Mouse (Mus musculus) T-cell, adult 2 months (primary cell): ENCODE results near the gene Fhad1.
"Not testable (repeated sequence)": the region's sequence is repeated elsewhere in the genome, so short reads cannot be mapped to it uniquely, and the experiment has no call there.

Experiments used
- DNase-seq: peaks from one replicate; pipeline ENCODE4 v3.0.0; 2022; ENCODE audit warnings: low spot score

Gene Fhad1

DNA sequence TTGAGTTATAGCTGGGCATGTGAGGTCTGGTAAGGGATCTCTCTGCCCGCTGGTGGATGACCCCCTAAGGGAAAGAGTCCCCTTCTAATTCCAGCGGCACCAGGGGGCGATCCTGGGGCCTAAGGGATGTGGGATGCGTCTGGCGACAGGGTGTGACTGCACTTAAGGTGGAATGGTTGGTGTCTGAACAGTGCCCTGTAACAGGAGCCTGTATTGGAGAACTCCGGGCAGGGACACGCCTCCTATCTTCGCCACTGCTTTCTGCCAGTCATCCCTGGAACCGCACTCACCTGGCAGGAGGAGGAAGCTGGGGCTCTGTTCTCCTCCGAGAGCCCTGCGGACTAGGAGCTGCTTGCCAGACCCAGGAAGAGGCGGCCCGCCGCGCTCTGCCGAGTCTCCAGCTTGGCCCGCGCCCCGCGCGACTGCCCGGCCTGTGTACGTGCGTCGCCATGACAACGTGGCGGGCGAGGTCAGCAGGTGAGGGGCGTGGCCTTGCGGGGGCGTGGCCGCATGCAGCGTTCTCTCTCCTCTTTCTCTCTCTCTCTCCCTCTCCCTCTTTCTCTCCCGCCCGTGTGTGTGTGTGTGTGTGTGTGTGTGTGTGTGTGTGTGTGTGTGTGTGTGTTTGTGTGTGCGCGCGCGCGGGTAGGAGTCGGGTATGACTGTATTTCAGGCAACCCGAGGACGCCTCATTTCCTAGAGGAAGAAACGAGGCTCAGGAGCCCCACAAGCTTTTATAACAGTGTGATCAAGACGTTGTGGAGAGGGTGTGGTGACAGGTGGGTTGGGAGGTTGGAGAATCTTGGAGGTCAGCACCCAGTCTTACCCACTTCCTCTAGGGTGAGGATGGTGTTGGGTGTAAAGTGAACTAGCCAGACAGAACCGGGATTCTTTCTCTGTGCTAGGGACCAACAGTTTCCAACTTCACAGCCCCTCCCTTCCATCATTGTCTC is at the start of gene Fhad1:
Gene Fhad1 (minus strand): TSS at position 424 of the 950 bp plus-strand sequence.
- DNase-seq: peak; percentile 30

- no peak for DNase-seq
Observed at GRCm38 (mm10) chr4:142063057-142063534, 48.2 kb upstream of the Fhad1 start.

GRCm38 (mm10) chr4:142061485-142062240 is 46.8 kb upstream of the Fhad1 start:
- no peak for DNase-seq

DNA sequence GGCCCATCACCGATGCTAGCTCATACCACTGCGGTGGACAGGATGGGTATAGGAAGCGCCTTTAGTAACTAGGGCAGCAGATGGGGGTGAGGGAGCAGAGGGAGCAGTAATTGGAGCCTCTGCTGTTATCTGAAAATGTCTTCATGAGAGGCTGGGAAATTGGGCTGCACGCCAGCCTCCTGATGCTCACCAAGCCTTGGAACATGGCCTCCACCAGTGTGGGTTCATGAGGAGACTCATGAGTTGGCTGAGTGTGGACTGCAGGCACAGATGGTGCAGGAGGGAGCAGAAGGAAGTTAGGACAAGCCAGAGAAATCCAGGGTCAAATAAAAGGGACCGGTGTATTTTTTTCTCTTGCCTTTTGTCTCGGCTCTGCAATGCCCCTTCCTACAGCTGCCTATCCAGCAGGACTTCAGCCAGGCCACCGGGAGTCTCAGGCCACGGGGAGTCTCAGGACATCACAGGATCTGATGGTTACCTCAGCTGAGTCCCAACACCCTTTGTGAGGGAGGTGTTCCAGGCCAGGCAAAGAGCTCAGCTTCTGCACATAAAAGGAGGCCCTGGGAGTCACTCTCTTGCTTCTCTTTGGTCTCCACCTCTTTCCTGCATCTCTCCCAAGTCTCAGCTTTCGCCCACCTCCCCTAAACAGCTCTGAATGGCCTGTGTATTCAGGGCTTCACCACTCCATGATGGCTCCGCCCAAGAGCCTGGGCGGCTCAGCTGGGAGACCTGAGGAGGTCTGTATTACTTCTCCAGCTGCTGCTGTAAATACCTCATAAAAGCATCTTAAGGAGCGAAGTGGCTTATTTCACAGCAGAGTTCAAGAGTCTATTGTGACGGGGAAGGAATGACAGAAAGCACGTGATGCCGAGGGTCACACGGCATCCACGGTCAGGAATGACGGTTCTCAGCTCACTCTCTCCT is 45.8 kb upstream of the Fhad1 start:
- no peak for DNase-seq

DNA sequence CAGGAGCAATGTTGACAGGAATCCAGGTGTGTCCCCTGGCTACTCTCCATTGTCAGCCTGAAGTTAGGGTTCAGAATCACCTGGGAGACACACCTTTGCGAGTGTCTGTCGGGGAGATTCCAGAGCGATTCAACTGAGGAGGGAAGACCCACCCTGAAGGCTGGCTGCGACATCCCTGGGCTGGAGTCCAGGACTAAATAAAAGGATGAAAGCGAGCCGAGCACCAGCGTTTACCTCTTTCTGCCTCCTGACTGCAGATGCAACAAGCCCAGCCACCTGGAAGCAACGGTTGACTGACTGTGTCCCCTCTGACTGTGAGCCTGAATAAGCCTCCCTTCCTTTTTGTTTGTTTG is 44.9 kb upstream of the Fhad1 start:
- no peak for DNase-seq

- no peak for DNase-seq
Observed at GRCm38 (mm10) chr4:142059113-142059840, 44.4 kb upstream of the Fhad1 start.

DNA sequence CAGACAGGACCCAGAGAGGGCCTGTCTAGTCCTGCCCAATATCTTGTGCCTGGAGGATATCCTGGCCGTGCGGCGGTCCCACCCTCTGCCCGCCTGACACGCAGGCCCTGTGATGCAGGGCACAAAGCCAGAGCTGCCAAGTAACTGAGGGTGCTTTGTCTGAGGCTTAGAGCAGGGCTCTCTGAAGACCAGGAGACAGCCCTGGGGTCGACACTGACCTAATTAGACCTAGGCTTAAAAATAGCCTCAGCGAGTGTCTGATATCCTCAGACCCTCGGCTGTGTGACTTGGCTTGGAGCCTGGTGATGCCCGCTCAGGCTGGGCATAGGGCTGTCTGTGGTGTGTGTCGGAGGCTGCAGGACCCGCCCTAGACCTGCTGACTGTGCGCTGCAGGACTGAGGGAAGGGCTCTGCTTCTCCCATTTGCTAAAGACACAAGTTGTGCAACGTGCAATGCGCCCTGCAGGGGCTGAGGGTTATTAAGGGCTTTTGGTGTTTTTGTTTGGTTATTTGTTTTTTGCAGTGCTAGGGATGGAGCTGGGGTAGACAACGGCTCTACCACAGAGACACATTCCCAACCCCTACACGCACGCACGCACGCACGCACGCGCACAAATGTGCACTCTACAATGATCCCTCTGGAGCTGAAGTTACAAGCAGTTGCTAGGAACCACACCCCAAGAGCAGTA is 42.8 kb upstream of the Fhad1 start:
- DNase-seq: no peak

DNA sequence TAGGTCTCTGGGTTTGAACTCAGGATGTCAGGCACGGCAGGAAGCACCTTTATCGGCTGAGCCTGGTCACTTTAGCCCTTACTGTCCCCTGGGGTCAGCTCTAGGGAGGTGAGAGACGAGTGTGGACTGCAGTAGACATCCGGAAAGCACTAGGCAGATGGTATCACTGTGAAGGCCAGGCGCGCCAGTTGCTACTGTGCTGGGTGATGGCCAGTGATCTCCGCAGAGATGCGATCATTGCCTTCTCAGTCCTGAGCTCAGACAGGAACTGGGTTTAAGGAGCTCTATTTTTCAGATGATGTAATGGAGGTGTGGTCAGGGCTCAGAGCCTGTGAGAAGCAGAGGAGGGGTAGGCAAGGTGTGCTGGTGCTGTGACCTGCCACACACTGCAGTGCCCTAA is 40.7 kb upstream of the Fhad1 start:
- DNase-seq: no peak

DNA sequence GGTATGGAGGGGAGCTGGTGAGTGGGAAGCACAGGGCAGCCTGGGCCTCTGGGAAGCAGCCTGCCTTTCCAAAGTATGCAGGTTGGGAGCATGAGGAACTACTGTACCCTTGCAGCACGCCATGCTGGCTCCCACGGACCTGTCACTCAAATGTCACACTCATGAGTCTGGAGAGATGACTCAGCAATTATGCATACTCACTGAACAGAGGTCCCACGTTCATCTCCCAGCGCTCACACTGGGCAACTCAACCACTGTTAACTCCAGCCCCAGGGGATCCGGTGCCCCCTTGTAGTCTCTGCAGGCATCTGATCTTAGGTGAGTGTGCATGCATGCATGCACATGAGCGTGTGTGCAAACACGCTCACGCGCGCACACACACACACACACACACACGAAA is 39.7 kb upstream of the Fhad1 start:
- no peak for DNase-seq

GRCm38 (mm10) chr4:142053661-142054448 is 39.0 kb upstream of the Fhad1 start:
- no peak for DNase-seq

GRCm38 (mm10) chr4:142053261-142053660 is 38.4 kb upstream of the Fhad1 start:
- no peak for DNase-seq

- no peak for DNase-seq
Observed at GRCm38 (mm10) chr4:142052391-142053132, 37.7 kb upstream of the Fhad1 start.

DNA sequence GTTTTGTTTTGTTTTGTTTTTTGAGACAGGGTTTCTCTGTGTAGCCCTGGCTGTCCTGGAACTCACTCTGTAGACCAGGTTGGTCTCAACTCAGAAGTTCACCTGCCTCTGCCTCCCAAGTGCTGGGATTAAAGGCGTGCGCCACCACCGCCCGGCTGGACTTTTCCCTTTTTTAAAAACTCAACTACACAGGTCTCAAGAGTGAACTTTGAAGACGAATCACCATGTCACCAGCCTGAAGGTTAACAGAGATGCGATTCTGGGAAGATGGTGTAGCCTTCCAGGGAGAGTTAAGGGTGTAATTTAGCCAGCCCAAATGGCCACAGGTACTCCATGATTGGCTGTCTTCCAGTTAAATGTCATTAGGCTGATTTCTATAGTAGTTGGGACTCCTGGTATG is 37.0 kb upstream of the Fhad1 start:
- DNase-seq: not testable (repeated sequence)

DNA sequence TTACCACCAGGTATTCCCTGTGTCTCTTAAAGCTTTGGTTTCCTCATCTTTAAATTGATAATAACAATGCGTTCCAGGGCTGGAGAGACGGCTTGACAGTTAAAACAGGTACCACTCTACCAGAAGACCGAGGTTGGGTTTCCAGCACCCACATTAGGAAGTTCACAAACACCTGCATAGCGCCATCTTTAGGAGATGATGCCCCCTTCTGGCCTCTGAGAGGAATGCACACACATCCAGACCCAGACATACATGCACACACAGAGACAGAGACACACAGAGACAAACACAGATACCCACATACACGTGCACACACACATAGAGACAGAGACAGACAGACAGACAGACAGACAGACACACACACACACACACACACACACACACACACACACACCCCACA is 35.1 kb upstream of the Fhad1 start:
- no peak for DNase-seq

- no peak for DNase-seq
Observed at GRCm38 (mm10) chr4:142048391-142048790, 33.5 kb upstream of the Fhad1 start.

DNA sequence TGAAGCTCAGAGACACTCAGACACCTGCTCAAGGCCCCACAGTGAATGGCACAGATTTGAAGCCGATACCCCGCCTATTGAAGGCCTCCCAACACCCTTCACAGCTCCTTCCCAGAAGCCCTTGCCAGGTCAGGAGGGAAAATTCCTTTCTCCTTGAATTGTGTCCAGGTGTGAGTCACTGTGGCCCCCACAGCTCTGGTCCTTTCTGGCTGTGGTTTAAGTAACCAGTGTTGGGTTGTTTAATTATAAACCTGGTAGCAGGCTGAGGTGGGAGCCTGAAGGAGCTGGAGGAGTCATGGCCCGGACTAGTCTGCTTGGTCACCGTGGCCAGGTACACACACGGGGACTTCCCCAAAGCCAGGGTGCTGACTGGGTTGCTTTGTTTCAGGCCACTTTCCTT is 32.1 kb upstream of the Fhad1 start:
- DNase-seq: no peak

- DNase-seq: no peak
Observed at GRCm38 (mm10) chr4:142046496-142046895, 31.6 kb upstream of the Fhad1 start.

DNA sequence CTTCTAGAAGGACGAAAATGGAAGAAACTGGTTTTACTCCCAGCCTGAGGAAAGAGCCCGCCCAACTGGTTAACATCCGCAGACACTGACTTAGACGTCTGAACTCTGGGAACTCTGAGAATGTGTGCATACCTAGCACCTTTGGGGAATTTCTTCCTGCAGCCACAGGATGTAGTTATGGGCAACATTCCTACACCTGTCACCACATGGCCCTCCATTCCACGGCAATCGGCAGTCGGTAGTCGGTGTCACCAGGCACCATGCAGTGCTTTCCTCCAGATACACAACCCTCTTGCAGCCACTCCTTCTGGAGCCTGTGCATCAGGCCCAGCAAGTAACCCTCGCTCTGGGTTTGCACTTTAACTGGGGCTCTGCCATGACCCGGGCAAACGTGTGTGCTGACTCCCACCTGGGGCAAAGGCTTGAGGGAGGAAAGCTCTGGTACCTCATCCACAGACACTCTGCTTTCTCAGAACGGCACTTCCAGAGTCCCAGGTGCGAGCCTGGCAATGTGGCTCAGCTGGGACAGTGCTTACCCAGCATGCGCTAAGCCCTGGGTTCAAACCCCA is 30.8 kb upstream of the Fhad1 start:
- no peak for DNase-seq

- no peak for DNase-seq
Observed at GRCm38 (mm10) chr4:142044452-142044851, 29.6 kb upstream of the Fhad1 start.
